Mouse (Mus musculus): ENCODE results near the gene 4930426L09Rik. TPM values are rescaled to one million over a fixed set of nuclear protein-coding genes. Genes with fewer than 3 reads are reported as not detected.

Gene 4930426L09Rik
- polyA plus RNA-seq, 1 experiment = 0.83 TPM

DNA sequence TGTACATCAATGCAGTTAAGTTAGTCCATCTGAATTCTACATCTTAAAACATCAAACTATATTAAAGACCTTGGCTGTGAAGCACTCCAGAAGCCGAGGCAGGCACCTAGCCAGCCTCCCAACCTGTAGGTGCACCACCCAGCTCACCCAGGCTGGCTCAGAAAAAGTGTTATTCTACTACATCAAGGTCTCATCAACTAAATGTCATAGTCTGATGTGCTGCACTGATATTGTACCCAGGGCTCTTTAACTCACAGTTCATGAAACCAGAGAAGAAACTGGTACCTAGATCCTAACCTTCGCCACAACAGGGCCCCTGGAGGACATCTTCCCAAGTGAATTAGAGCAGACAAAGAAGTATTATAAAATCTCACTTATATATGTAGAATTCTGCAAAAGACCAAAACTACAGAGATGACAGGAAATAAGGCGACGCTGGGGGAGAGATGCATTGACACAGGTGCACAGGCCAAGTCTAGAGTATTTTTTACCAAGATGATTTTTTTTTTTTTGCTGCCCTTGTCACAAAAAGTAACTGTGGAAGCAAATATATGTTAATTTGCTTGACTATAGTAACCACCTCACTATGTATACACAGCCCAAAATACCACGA is 30.6 kb upstream of the 4930426L09Rik start:
- DNase-seq (ENCODE audit: low read depth, low spot score) = no peak
- 77% methylated on average over 5 of the region's 5 CpGs for WGBS

DNA sequence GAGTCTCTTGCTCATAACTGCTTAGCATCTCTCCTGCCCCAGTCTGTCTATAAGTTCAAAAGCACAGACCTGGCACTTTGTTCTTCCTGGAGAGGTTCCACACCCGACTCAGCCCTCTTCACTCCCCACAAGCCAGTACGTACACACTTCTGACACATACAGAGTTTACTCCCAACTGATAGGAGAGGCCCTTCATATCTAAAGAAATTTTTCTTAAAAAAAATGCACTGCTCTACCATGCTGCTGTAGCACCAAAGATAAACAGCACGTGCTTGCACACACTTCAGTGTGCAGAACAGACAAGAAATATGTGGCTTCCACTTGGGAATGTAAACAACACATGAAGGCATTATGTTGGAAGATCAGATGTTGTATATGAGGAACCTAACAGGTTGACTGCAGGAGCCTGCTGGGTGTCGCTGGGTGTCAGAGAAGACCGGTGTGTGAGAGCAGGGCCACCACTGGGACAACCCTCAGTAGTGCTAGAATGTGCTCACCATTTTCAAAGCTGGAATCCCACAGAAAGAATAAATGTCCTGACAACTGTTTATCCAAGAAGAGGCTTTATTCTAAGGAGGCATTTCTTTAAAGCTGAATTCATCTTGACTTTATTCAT is 29.0 kb upstream of the 4930426L09Rik start:
- WGBS = 52% methylated on average over 5 of the region's 5 CpGs
- no peak for DNase-seq (ENCODE audit: low read depth, low spot score)

DNA sequence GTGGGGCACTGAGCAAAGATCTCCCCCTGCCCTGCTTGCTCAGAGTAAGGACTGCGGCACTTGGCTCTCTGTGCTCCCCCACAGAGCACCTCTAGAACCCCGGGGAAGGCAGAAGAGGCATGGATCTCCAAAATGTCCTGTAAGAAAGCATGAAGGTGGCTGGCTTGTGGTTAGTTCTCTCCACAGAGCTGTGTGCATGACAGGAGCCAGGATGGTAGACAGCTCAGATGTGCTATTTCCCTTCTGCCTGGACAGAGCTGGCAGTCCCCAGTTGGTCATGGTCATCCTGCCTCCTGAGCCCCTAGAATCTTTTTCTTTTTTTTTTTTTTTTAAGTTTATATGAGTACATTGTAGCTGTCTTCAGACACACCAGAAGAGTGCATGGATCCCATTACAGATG is 27.7 kb upstream of the 4930426L09Rik start:
- DNase-seq (ENCODE audit: low read depth, low spot score) = no peak
- WGBS = 84% methylated on average over 2 of the region's 2 CpGs

DNA sequence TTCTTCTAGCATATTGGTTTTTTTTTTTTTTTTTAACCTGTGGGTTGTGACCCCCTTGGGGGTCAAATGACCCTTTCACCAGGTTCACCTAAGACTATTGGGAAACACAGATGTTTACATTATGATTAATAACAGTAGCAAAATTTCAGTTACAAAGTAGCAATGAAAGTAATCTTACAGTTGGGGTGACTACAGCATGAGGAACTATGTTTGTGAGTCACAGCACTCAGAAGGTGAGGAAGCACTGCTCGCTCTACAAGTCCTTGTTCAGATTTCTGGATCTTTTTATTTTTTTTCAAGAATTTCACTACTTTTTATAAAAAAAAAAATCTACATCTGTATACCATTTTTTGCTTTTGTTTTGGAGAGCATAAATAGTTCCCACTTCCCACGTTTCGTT is 26.6 kb upstream of the 4930426L09Rik start:
- no peak for DNase-seq (ENCODE audit: low read depth, low spot score)
- WGBS = 70% methylated on average over 3 of the region's 3 CpGs

DNA sequence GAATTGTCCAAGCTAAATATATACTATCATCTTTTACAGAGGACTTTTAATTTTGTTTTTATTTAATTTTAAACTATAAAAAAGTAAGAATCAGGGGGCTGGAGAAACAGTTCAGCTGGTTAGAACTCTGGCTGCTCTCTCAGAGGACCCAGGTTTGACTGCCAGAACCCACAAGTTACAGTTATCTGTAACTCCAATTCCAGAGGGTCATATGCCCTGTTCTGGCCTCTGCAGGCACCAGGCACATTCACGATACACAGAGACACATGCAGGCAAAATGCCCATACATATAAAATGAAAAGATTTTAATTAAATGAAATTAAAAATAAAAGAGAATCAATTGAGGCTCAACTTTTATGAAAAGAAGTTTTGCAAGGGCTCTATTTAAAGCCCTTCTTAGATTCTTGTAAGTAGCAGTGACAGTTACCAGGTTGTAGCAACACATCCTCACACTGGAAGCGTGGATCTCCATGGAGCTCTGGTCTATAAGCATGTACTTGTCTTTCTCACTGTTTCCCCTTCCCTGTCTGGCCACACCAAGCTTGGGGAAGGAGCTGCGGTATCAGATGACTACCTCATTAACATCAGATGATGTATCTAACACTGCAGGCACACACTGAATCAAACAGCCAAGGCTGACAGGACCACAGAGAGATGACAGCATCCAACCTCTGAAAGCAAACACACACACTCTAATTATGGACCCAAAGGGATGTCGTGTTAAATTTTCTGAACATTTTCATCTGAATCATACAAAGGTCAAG is 23.1 kb upstream of the 4930426L09Rik start:
- no peak for DNase-seq (ENCODE audit: low read depth, low spot score)
- 65% methylated on average over 4 of the region's 4 CpGs for WGBS

DNA sequence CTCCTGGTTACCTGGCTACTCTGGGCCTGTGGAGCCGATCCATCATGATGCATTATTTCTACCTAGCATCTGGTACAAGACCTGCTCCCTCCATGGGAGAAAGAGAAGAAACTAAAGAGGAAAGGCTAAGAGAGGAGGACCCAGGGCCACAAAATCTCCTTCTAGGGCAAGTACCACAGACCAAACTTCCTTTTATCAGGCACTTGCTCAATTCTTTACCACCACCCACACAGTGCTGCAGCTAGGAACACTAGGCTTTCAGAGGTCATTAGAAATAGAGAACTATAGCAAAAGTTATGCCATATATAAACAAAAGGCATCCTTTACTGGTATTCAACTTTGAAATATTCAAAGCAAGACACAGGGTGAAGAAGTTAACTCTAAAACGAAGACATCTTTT is 22.0 kb upstream of the 4930426L09Rik start:
- WGBS = 73% methylated on average over 2 of the region's 2 CpGs
- no peak for DNase-seq (ENCODE audit: low read depth, low spot score)

DNA sequence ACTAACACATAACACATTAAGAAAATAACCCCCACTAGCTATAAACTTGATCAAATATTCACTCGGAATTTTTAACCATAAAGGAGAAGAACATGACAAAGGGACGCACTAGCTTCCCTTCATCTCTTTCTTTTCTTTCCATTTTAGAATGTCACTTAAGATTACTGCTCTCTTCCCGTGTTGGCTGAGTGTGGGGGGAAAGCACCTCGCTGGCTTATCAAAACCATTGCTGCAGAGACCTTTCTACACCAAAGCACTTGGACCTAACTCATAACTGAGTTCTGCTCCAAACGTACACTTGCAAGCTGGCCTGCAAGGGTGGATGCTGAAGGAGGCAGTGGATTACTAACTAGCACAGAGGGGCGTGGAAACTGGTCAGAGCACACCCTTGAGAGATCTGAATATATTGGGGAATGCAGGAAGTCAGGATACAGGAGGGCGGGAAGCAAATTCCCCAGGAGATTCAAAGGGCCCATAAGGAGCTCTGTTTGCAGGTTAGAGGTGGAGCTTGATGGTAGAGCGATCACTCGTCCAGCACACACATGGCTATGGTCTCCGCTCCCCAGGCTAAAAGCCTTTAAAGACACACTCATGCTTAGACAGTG is 20.8 kb upstream of the 4930426L09Rik start:
- DNase-seq (ENCODE audit: low read depth, low spot score) = no peak
- WGBS = 68% methylated on average over 10 of the region's 10 CpGs

DNA sequence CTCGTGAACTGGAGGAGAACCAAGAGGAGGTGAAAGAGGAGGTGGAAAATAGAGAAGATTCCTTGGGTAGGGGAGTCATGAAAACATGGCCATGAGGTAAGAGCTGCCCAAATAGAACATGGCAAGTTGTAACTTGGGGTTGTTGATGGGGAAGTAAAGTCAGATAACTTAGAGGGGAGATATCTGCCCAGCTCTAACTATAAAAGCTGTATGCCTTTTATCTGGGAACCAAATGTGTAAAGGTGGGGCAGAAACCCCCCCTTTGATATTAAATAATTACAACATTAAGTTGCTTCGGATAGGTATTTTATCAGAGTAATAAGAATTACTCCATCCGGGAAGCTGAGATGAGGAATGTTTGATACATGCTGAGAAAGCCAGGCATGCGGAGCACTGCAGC is 19.1 kb upstream of the 4930426L09Rik start:
- no peak for DNase-seq (ENCODE audit: low read depth, low spot score)
- 91% methylated on average over 4 of the region's 4 CpGs for WGBS

DNA sequence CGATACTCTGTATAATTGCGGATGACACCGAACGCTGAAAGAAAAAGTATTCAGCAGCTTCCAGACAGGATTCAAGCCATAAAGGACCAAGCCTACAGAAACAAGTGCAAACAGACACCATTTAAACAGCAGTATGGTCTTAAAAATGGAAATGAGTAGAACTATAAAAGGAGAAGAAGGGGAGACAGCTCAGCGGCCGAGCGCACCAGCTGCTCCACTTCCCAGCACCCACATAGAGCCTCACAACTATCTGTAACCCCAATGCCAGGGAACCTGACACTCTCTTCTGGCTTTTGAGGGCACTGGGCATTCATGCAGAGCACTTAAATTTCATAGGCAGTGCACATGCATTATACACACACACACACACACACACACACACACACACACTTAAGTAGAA is 18.5 kb upstream of the 4930426L09Rik start:
- WGBS = 50% methylated on average over 7 of the region's 7 CpGs

DNA sequence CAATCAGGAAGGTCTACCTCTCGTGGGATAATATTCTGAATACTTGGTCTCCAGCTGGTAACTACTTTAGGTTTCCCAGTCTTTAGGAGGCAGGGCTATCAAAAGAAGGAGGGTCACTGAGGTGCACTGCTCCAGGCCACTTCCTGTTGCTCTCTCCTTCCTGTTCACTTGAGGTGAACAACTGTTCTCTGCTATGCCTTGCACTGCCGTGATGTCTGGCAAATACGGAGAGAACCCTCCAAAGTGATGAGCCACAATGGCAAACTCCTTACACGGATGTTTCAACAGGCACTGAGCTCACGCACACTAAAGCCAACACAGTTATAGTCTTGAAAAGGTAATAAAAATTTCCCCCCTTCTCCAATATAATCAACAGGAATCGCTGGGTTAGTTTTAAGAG is 15.6 kb upstream of the 4930426L09Rik start:
- no peak for DNase-seq (ENCODE audit: low read depth, low spot score)
- WGBS = 58% methylated on average over 6 of the region's 6 CpGs

More for the DNA sequence above, 18.5 kb upstream of the 4930426L09Rik start:
- no peak for DNase-seq (ENCODE audit: low read depth, low spot score)

DNA sequence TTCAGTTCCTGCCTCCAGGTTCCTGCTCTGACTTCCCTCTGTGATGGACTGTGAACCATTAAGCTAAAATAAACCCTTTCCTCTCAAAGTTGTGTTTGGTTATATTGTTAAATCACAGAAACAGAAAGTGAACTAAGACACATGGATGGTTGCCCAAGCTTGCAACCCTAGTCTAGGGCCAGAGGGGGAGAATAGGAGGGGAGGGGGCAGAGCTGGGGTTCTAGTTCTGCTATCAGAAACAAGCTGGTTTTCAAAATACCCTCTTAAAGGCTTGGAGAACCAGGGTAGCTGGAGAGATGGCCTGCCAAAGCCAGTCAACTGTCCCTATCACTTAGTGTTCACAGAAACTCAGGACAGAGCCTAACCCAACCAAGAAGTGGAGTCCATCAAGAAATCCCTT is 14.6 kb upstream of the 4930426L09Rik start:
- DNase-seq (ENCODE audit: low read depth, low spot score) = no peak

DNA sequence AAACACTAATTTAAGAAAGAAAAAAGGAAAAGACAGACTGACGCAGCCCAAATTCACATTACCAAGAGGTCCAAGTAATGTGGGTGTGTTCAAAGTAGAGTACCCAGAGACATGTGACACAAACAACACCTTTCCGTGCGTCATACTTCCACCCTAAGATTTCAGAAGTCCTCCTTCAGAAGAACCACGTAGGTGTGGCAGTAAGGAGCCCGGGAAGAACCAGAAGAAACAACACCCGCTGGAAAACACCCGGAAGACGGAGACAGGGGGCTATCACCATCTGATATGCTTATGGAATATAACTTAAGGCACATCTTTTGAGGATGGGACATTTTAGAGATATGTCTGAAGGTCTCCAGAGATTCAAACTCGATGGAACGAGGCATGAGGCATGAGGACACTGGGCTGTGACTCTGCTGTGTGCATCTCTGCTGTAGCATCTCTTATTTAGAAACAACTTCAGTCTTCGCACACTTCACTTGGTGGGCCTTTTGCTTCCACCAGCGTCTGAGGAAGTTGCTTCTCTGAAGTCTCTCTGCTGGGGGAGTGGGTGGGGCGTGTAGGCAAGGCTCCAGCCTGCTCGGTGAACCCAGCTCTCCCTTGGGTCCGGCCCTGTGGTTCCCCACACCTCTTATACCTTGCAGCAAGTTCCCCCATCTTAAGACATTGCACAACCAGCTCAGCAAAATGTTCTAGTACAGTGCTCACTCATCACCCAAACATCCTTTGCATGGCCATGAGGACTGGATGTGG is 13.9 kb upstream of the 4930426L09Rik start:
- no peak for DNase-seq (ENCODE audit: low read depth, low spot score)
- WGBS = 81% methylated on average over 15 of the region's 15 CpGs

DNA sequence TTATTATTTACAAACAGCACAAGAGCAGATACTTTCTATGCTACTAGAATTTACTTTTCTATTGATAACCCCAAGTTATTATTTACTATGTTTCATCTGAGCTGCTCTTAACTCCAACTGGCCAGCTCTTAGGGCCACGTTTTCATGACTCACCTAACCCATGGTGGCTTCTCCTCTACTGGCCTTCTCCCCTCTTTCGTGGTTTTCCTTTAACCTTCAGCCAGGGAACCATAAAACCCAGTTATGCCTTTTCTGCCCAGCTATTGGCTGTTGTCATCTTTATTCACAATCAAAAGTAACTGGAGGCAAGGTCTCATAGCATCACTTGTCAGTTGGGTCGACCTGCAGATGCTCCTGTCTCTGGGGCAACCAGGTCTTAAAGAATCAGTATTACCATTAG is 12.6 kb upstream of the 4930426L09Rik start:
- 54% methylated on average over 3 of the region's 3 CpGs for WGBS
- DNase-seq (ENCODE audit: low read depth, low spot score) = no peak

DNA sequence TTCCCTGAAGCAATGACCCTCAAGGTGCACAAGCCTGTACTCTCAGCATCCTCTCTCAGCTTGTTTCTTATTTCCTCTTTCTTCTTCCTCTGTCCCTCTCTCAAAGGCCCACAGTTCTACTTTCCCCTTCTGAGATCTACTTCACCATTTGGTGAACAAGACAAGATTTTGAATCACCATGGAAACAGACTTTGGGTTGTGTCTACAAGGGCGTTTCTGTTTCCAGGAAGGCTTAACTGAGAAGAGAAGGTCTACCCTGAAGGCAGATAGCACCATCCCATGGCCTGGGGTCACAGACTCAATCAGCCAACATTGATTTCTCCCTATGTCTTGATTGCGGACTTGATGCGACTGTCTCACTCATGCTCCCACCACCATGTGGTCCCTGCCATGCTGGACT is 9.3 kb upstream of the 4930426L09Rik start:
- no peak for DNase-seq (ENCODE audit: low read depth, low spot score)
- WGBS = 79% methylated on average over 3 of the region's 3 CpGs

DNA sequence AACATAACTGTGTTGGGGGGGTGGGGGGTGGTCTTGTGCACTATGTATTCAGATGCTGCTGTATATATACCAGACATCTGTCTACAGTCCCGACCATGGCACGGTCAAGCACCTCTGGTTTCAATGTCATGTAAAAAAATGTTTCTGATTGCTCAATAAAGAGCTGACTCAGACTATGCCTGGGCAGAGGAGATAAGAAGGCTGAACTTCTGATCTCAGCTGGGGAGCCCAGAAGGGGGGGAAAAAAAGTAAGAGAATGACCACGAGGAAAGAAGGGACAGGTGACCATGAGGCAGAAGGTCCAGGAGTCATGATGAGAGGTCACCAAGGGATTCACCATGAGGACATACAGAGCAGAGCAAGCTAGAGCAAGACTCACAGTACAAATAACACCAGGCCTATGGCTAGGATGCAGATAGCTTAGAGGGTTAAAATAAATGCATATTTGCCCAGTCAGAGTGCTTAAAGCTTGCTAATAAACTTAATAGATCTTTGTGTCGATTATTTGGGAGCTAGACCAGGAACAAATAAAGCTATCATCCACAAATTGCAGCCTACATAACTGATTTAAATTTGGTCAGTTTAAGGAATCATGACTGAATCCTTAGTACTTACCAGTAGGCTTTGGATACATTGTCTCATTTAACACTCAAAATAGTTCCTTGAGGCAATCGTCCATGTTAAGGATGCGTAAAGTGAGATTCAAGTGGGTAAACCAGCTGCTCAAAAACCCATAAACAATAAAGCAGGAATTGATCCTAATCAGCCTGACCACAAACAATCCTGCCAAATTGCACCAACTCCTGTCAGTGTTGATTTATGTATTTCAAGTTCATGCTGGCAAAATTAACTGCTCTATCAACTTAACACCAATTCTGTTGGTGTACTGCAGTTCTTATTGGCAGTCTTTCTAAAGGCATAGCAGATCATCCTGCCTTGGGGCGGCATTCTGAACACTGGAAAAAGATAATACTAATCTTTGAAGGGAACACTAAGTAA is 5.3 kb upstream of the 4930426L09Rik start:
- DNase-seq (ENCODE audit: low read depth, low spot score) = no peak
- WGBS = 54% methylated on average over 7 of the region's 7 CpGs

DNA sequence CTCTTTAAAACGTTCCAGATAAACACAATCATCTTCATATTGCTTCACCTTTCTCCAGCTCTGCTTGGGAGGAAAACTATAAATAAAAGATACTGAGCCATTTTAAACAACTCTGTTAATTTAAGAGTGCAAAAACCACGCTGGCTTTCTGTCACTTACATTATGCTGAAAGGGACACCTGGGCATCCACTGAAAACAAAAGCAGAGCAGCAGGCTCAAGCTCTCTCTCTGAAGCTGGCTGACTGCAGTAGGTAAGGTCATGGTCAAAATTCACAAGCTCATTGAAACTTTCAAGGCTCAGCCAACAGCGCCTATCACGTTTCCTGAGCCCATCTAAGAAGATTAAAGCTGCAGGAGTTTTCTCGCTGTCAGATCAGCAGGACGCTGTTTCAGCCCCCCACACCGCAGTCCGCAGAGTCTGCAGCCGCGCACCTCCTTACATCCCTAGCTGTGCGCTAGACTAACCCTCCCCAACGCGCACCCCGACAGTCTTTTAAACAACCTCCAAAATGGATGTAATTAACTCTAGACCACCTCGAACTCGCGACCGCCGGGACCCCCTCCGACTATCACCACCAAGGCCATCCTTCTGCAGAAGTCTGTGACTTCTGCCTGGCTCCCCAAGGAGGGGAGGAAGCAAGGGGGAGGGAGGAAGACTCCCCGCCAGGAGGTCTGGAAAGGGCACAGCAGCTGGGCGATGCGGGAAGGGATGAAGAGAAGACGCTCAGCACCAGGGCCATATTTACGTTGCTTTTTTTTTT is 1.5 kb upstream of the 4930426L09Rik start:
- DNase-seq (ENCODE audit: low read depth, low spot score) = no peak
- under 1% methylated on average over 25 of the region's 25 CpGs for WGBS

DNA sequence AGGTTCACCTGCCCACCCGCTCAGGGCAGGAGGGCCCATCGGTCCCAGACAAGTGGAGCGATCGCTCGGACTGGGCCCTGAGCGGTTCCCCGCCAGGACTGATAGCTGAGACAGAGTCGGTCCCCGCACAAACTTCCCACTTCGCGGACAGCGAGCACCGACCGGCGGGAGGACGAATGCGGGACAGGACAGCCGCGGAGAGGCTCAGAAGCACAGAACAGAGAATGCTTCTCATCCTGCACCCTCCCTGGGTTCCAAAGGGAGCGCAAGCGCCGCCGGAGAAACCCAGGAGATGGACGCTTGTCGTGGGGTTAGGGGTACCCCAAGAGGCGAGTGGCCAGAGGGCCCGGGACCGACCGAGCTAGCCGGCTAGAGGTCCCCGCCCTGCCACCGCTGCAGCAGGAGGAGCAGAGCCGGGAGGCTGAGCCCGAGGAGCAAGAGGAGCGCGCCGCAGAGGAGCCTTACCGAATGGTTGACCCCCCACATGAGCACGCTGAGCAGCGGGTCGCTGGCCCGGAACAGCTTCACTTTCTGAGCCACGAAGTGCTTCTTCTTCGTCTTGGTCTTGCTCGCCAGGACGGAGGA is 664 bp upstream of the 4930426L09Rik start:
- DNase-seq (ENCODE audit: low read depth, low spot score) = no peak
- WGBS = 1% methylated on average over 46 of the region's 46 CpGs

DNA sequence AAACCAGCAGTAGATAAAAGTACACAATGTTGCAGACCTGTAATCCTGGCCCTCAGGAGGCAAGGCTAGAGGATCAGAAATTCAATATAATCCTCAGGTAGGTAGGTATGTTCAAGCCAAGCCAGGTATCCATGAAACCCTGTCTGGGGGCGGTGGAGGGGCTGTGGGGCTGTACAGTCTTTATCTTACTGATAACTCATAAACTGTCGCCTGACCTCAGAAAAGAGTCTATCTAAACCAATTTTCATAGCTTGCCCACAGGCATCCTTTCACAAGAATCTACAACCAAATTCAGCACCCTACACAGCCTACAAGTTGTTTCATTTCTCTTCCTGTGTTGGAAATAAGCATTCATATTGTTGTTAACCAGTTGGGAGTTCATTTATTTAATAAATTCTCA is 1.3 kb downstream of the 4930426L09Rik start:
- DNase-seq (ENCODE audit: low read depth, low spot score) = no peak
- 87% methylated on average over 2 of the region's 2 CpGs for WGBS

All from large intestine, adult 2 months (tissue).